Mouse (Mus musculus): ENCODE measurements around the gene Macf1. TPM values are rescaled to one million over a fixed set of nuclear protein-coding genes. Genes with fewer than 3 reads are reported as not detected.

Macf1 gene
- polyA plus RNA-seq, 1 experiment, result 90.1 TPM

GRCm38 (mm10) chr4:123422828-123423227, 261.3 kb downstream of the Macf1 start:
- peak overlapping the region; percentile 72 for H3K27ac ChIP-seq (replicated peaks; ENCODE audit: low read depth, low read length)
- H3K4me3 ChIP-seq (ENCODE audit: insufficient read depth, low read depth, low read length), result no peak overlapping the region
- H3K4me1 ChIP-seq (ENCODE audit: control insufficient read depth, insufficient read depth, insufficient read length, low read length), result peaks cover 29% of the 10 kb centered on the region

GRCm38 (mm10) chr4:123418032-123418431, 266.1 kb downstream of the Macf1 start:
- H3K27ac ChIP-seq (replicated peaks; ENCODE audit: low read depth, low read length), result no peak overlapping the region
- H3K4me1 ChIP-seq (ENCODE audit: control insufficient read depth, insufficient read depth, insufficient read length, low read length), result peaks cover 11% of the 10 kb centered on the region
- H3K4me3 ChIP-seq (ENCODE audit: insufficient read depth, low read depth, low read length), result no peak overlapping the region

DNA sequence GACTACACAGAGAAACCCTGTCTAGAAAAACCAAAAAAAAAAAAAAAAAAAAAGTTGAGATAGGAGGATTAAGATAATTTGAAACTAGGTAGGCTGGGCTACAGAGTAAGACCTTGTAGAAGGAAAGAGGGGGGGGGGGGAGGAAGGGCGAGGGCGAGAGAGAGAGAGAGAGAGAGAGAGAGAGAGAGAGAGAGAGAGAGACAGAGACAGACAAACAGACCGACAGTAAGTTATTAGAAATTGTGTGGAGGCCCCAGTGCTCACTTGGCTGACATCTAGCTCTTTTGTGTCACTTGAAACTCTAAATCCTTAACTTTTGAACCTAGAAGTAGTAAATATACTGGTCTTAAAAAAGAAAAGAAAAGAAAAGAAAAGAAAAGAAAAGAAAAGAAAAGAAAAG, 266.7 kb downstream of the Macf1 start:
- Histone ChIP-seq H3K4me3 (ENCODE audit: insufficient read depth, low read depth, low read length) (no peak overlapping the region), H3K4me1 (ENCODE audit: control insufficient read depth, insufficient read depth, insufficient read length, low read length) (peaks cover 7% of the 10 kb centered on the region), H3K27ac (replicated peaks; ENCODE audit: low read depth, low read length) (no peak overlapping the region)

DNA sequence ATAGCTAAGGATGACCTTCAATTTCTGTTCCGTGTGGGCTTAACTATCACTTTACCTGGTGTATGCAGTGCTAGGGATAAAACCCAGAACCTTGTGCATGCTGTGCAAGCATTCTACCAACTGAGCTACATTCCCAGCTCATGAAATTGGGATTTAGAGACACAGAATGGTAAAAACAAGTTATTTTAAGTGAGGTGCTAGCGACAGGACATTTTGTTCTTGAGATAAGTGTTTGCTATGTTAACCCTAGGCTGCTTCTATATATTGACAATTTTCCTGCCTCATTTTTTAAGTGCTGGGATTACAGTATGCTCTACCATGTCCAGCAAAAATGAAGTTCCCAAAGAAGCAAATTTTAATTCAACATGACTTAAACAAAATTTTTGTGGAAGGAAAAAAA, 267.3 kb downstream of the Macf1 start:
- Histone ChIP-seq H3K27ac (replicated peaks; ENCODE audit: low read depth, low read length) (no peak overlapping the region), H3K4me3 (ENCODE audit: insufficient read depth, low read depth, low read length) (no peak overlapping the region), H3K4me1 (ENCODE audit: control insufficient read depth, insufficient read depth, insufficient read length, low read length) (peaks cover 7% of the 10 kb centered on the region)

DNA sequence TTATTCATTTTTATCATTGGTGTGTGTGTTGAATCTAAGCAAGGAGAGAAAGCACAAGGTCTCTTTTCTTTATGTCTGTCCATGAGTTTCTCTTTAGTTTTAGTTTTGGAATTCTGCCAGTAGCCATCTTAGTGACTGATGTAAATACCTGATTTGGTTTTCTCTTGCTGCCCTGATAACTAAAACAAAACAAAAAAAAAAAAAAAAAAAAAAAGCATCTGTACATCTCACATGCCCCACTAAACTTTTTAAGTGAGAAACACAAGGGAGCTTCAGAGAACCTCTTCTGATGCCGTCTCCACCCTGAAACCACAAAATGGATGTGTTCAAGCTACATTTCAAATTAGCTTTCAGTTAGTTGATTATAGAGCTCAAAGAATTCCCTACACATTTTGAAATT, 268.6 kb downstream of the Macf1 start:
- Histone ChIP-seq H3K4me3 (ENCODE audit: insufficient read depth, low read depth, low read length) (no peak overlapping the region), H3K27ac (replicated peaks; ENCODE audit: low read depth, low read length) (peak overlapping the region; percentile 42), H3K4me1 (ENCODE audit: control insufficient read depth, insufficient read depth, insufficient read length, low read length) (peaks cover 7% of the 10 kb centered on the region)

- no peak overlapping the region for H3K4me3 ChIP-seq (ENCODE audit: insufficient read depth, low read depth, low read length)
- peaks cover 23% of the 10 kb centered on the region for H3K4me1 ChIP-seq (ENCODE audit: control insufficient read depth, insufficient read depth, insufficient read length, low read length)
- H3K27ac ChIP-seq (replicated peaks; ENCODE audit: low read depth, low read length), result peak overlapping the region; percentile 82
Measured at GRCm38 (mm10) chr4:123413876-123414275, 270.3 kb downstream of the Macf1 start.

GRCm38 (mm10) chr4:123412981-123413380, 271.2 kb downstream of the Macf1 start:
- Histone ChIP-seq H3K27ac (replicated peaks; ENCODE audit: low read depth, low read length) (peak overlapping the region; percentile 94), H3K4me1 (ENCODE audit: control insufficient read depth, insufficient read depth, insufficient read length, low read length) (peaks cover 29% of the 10 kb centered on the region), H3K4me3 (ENCODE audit: insufficient read depth, low read depth, low read length) (no peak overlapping the region)

- Histone ChIP-seq H3K4me1 (ENCODE audit: control insufficient read depth, insufficient read depth, insufficient read length, low read length) (peaks cover 33% of the 10 kb centered on the region), H3K4me3 (ENCODE audit: insufficient read depth, low read depth, low read length) (peak overlapping the region; percentile 77), H3K27ac (replicated peaks; ENCODE audit: low read depth, low read length) (peak overlapping the region; percentile 94)
Measured at GRCm38 (mm10) chr4:123412528-123412878, 271.7 kb downstream of the Macf1 start.

GRCm38 (mm10) chr4:123411732-123412527, 272.2 kb downstream of the Macf1 start:
- Histone ChIP-seq H3K4me3 (ENCODE audit: insufficient read depth, low read depth, low read length) (peak overlapping the region; percentile 77), H3K4me1 (ENCODE audit: control insufficient read depth, insufficient read depth, insufficient read length, low read length) (peaks cover 37% of the 10 kb centered on the region), H3K27ac (replicated peaks; ENCODE audit: low read depth, low read length) (peak overlapping the region; percentile 94)

GRCm38 (mm10) chr4:123411006-123411731, 273.0 kb downstream of the Macf1 start:
- Histone ChIP-seq H3K4me3 (ENCODE audit: insufficient read depth, low read depth, low read length) (peak overlapping the region; percentile 77), H3K27ac (replicated peaks; ENCODE audit: low read depth, low read length) (peak overlapping the region; percentile 81), H3K4me1 (ENCODE audit: control insufficient read depth, insufficient read depth, insufficient read length, low read length) (peaks cover 40% of the 10 kb centered on the region)

GRCm38 (mm10) chr4:123409752-123410151, 274.4 kb downstream of the Macf1 start:
- H3K27ac ChIP-seq (replicated peaks; ENCODE audit: low read depth, low read length), result no peak overlapping the region; the same call in 1 of the 2 replicates
- H3K4me1 ChIP-seq (ENCODE audit: control insufficient read depth, insufficient read depth, insufficient read length, low read length), result peaks cover 41% of the 10 kb centered on the region
- 0 out of 2 replicates have a peak overlapping the region, but pooled peaks have one; percentile 11 for H3K4me3 ChIP-seq (ENCODE audit: insufficient read depth, low read depth, low read length)

GRCm38 (mm10) chr4:123409034-123409692, 275.0 kb downstream of the Macf1 start:
- Histone ChIP-seq H3K4me1 (ENCODE audit: control insufficient read depth, insufficient read depth, insufficient read length, low read length) (peaks cover 37% of the 10 kb centered on the region), H3K4me3 (ENCODE audit: insufficient read depth, low read depth, low read length) (no peak overlapping the region), H3K27ac (replicated peaks; ENCODE audit: low read depth, low read length) (0 out of 2 replicates have a peak overlapping the region, but pooled peaks have one; percentile 14)

- Histone ChIP-seq H3K27ac (replicated peaks; ENCODE audit: low read depth, low read length) (peak overlapping the region; percentile 28), H3K4me3 (ENCODE audit: insufficient read depth, low read depth, low read length) (peak overlapping the region; percentile 48), H3K4me1 (ENCODE audit: control insufficient read depth, insufficient read depth, insufficient read length, low read length) (peaks cover 35% of the 10 kb centered on the region)
Measured at GRCm38 (mm10) chr4:123407792-123408191, 276.4 kb downstream of the Macf1 start.

DNA sequence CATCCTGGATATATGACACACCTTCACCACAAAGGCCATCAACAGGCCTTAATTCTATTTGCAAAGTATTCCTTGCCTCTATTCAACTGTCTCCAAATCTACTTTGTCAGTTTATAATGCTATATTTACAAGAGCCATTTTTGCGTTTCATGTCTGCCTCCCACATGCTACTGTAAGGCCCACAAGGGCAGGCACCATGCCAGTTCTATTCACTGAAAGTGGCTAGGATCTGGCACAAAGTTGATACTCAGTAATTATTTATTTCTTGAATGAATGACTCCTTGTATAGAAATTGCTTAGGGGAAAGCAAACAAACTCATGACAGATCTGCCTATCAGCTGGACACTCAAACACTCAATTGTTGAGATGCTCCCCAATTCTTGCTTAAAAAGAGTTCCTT, 280.1 kb downstream of the Macf1 start:
- peaks cover 21% of the 10 kb centered on the region; the same call in 1 of the 2 replicates for H3K4me1 ChIP-seq (ENCODE audit: control insufficient read depth, insufficient read depth, insufficient read length, low read length)

DNA sequence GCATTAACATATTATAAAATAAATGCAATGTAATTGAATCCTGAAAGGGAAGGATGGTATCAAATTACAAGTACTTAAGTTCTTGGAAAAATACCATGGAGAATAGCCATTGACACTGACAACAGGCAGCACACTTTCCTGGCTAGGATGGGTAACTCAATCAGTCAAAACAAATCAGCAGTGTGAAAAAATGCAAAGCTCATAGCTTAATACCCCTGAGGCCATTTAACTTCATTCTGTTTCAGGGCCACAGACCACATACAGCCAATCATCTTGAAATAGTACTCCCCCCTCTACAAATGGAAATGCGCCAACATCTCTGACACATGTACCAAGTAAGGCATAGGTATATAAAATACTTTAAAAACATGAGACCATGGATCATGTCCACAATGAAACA, 281.9 kb downstream of the Macf1 start:
- Histone ChIP-seq H3K4me1 (ENCODE audit: control insufficient read depth, insufficient read depth, insufficient read length, low read length) (peaks cover 6% of the 10 kb centered on the region; the same call in 1 of the 2 replicates), H3K27ac (replicated peaks; ENCODE audit: low read depth, low read length) (no peak overlapping the region), H3K4me3 (ENCODE audit: insufficient read depth, low read depth, low read length) (no peak overlapping the region)

More for the DNA sequence above, 280.1 kb downstream of the Macf1 start:
- Histone ChIP-seq H3K4me3 (ENCODE audit: insufficient read depth, low read depth, low read length) (no peak overlapping the region), H3K27ac (replicated peaks; ENCODE audit: low read depth, low read length) (no peak overlapping the region)
